ENCODE assay signal across 9 mouse cellular contexts in genomic region chr6:30374731-30375510, GRCm38 (mm10). TPM values are rescaled to one million over a fixed set of nuclear protein-coding genes. Genes with fewer than 3 reads are reported as not detected.
DNase-seq lines count a peak whose midpoint lies in the region; ATAC-seq lines count a peak whose summit lies in the region.
"Had no signal": no experiment of that assay in that cellular context is flagged by ENCODE, and none has a peak within 500 bp of the region (broad histone marks: within the 10 kb centered on the region; RNA-seq: fewer than 3 reads in every experiment).

No protein-coding gene starts in this region.

- H3K27ac ChIP-seq in heart, embryonic 11.5 days (ENCODE audit: low read depth, low read length): peak overlapping the region; percentile 42; the same call in 1 of the 2 replicates
- H3K27ac ChIP-seq in neural tube, embryonic 15.5 days (replicated peaks): no peak overlapping the region
- H3K27ac ChIP-seq: midbrain, embryonic 12.5 days had no signal

- no peak for ATAC-seq in heart, embryonic 11.5 days (replicated peaks; ENCODE audit: insufficient number of reproducible peaks, low FRiP score, low TSS enrichment)
- no peak for ATAC-seq in neural tube, embryonic 15.5 days (ENCODE audit: low FRiP score)

- H3K27me3 ChIP-seq in heart, embryonic 11.5 days (ENCODE audit: control insufficient read depth, insufficient read depth, low read length): no peaks in the 10 kb centered on the region
- H3K27me3 ChIP-seq in neural tube, embryonic 15.5 days (replicated peaks): no peaks in the 10 kb centered on the region
- H3K27me3 ChIP-seq: midbrain, embryonic 12.5 days had no signal

- 90% methylated on average over 16 of the region's 16 CpGs for WGBS in heart, embryonic 11.5 days (ENCODE audit: insufficient replicate concordance)
- 87% methylated on average over 16 of the region's 16 CpGs for WGBS in neural tube, embryonic 15.5 days

- H3K36me3 ChIP-seq in heart, embryonic 11.5 days (ENCODE audit: control insufficient read depth, insufficient read depth, low read length): peaks cover 36% of the 10 kb centered on the region
- H3K36me3 ChIP-seq in neural tube, embryonic 15.5 days: peaks cover 85% of the 10 kb centered on the region

- H3K9me3 ChIP-seq in heart, embryonic 11.5 days (replicated peaks; ENCODE audit: control insufficient read depth, low read length): no peaks in the 10 kb centered on the region
- no peaks in the 10 kb centered on the region for H3K9me3 ChIP-seq in neural tube, embryonic 15.5 days (replicated peaks)
- H3K9me3 ChIP-seq: midbrain, embryonic 12.5 days had no signal

- peak; percentile 24 to 28 for DNase-seq in cerebellum, postnatal 10 days
- DNase-seq in cerebellum, adult 18-20 months: no peak
- DNase-seq in ES-CJ7 (ENCODE audit: low read depth, low spot score): peak; percentile 59
- DNase-seq in kidney, postnatal 25 days: peak; percentile 88 to 90
- no peak for DNase-seq in Muller cell, postnatal 12 days (ENCODE audit: inconsistent ontology term)
- no peak for DNase-seq in neural tube, embryonic 10.5 days (ENCODE audit: extremely low spot score, low spot score)

- no peaks in the 10 kb centered on the region; the same call in 1 of the 2 replicates for H3K4me1 ChIP-seq in heart, embryonic 11.5 days (ENCODE audit: control insufficient read depth, insufficient read depth, low read length)
- H3K4me1 ChIP-seq in neural tube, embryonic 15.5 days: no peaks in the 10 kb centered on the region

- H3K4me3 ChIP-seq in heart, embryonic 11.5 days (ENCODE audit: low read depth, low read length): no peak overlapping the region
- no peak overlapping the region for H3K4me3 ChIP-seq in neural tube, embryonic 15.5 days (replicated peaks)
- H3K4me3 ChIP-seq: midbrain, embryonic 12.5 days had no signal

- H3K9ac ChIP-seq in heart, embryonic 11.5 days (ENCODE audit: low read depth, low read length): no peak overlapping the region
- H3K9ac ChIP-seq in neural tube, embryonic 15.5 days (replicated peaks): no peak overlapping the region
- H3K9ac ChIP-seq: midbrain, embryonic 12.5 days had no signal

- H3K4me2 ChIP-seq in heart, embryonic 11.5 days: no peak overlapping the region
- H3K4me2 ChIP-seq in neural tube, embryonic 15.5 days: no peak overlapping the region
- H3K4me2 ChIP-seq: midbrain, embryonic 12.5 days had no signal

RNA-seq across cellular contexts. Expression of gene Zc3hc1, which starts 15.9 kb away (rescaled TPM):
- 49.1 and 54.6 TPM in 2 replicates for polyA plus RNA-seq in heart, embryonic 11.5 days (2014; fragmentation: Nextera tagmentation; extraction: Ambion mirVana)
- 56.2 and 59.2 TPM in 2 replicates for polyA plus RNA-seq in neural tube, embryonic 15.5 days (2015; fragmentation: Nextera tagmentation; extraction: Ambion mirVana)

RNA-seq across cellular contexts. Expression of gene Klhdc10, which starts 26.7 kb away (rescaled TPM):
- polyA plus RNA-seq in heart, embryonic 11.5 days (2014; fragmentation: Nextera tagmentation; extraction: Ambion mirVana): 24.9 and 28.2 TPM in 2 replicates
- polyA plus RNA-seq in neural tube, embryonic 15.5 days (2015; fragmentation: Nextera tagmentation; extraction: Ambion mirVana): 27.6 and 29.4 TPM in 2 replicates

Comparison
In these comparisons a context has a peak if more than half of its experiments do, and no peak if none do; other contexts are left out.
1. DNase-seq: peak in cerebellum, postnatal 10 days (2 of 2), ES-CJ7 (single experiment) and kidney, postnatal 25 days (2 of 2); none in cerebellum, adult 18-20 months (0 of 2), Muller cell, postnatal 12 days (single experiment) and neural tube, embryonic 10.5 days (single experiment).